Mouse (Mus musculus) spleen, adult 2 months (tissue): ENCODE results near the gene Nos1ap. TPM values are rescaled to one million over a fixed set of nuclear protein-coding genes. Genes with fewer than 3 reads are reported as not detected.

Source experiments
- DNase-seq, 2 experiments: peaks; one replicate each; pipeline versions ENCODE4 v3.0.0 to v3.0.0-alpha.2; 2012 to 2021; ENCODE audit warnings: low spot score in 2 of 2, low read depth in 1 of 2
- H3K27ac ChIP-seq: fragments of 200-500 bp; 2 replicates; pipeline ENCODE4 v1.5.1; 2012; ENCODE audit warnings: low read length, inconsistent platforms; ENCODE audit not compliant: insufficient read depth
- H3K27me3 ChIP-seq: fragments of 200-500 bp; 2 replicates; pipeline ENCODE4 v1.6.1; 2012; ENCODE audit warnings: mild to moderate bottlenecking, moderate library complexity, low read length, inconsistent platforms; ENCODE audit not compliant: control insufficient read depth, insufficient read depth
- H3K36me3 ChIP-seq: fragments of 200-500 bp; 2 replicates; pipeline ENCODE4 v1.6.1; 2012; ENCODE audit warnings: mild to moderate bottlenecking, low read length, inconsistent platforms; ENCODE audit not compliant: control insufficient read depth, insufficient read depth
- H3K4me1 ChIP-seq: fragments of 200-500 bp; 2 replicates; pipeline ENCODE4 v1.6.1; 2011; ENCODE audit warnings: inconsistent platforms; ENCODE audit not compliant: control insufficient read depth, insufficient read depth, insufficient read length
- H3K4me3 ChIP-seq: fragments of 200-500 bp; 2 replicates; pipeline ENCODE4 v1.5.1; 2011; ENCODE audit warnings: mild to moderate bottlenecking, inconsistent platforms; ENCODE audit not compliant: insufficient read depth, insufficient read length; ENCODE audit errors: extremely low read depth
- CTCF ChIP-seq: fragments of 200-500 bp; IDR thresholded peaks from 2 replicates; pipeline ENCODE4 v1.5.1; 2011; ENCODE audit warnings: mild to moderate bottlenecking, inconsistent platforms; ENCODE audit not compliant: insufficient read depth, insufficient read length, insufficient replicate concordance; ENCODE audit errors: extremely low read depth
- POLR2A ChIP-seq: fragments of 200-500 bp; IDR thresholded peaks from 2 replicates; pipeline ENCODE4 v1.6.1; 2011; ENCODE audit warnings: low read depth, low read length, inconsistent platforms
- WGBS: fragments of 180-500 bp; shearing (Covaris S2); methylation state at CpG from one replicate; pipeline ENCODE4 v1.1.7; 2018; 5-methylcytosine and 5-hydroxymethylcytosine counted together
- polyA plus RNA-seq: library from polyadenylated mRNA; depleted of rRNA; stranded (reverse); fragments of >200 nt; gene quantifications from 2 replicates; pipeline ENCODE4 v1.2.3, GENCODE M21; 2012

Nos1ap gene
- polyA plus RNA-seq, 1 experiment = 8.1 TPM

DNA sequence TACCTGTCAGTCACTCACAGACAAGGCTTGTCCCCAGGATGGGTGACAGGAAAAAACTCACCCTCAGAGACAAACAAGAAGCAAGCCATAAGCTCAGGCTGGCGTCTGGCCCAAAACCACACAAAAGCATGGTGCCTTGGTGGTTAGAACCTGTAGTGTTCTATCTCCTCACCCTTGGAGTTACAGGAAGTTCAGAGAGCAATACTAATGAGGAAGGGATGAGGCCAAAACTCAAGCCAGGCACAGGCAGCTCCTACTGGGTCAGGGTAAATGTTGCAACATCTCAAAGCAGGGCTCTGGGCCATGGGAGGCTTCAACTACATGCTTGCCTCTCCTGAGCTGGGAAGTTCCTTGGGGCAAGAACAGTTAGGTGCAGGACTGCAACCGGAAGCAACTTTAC lies 54.4 kb downstream of the Nos1ap start:
- H3K4me3 ChIP-seq = no peak overlapping the region
- no peaks in the 10 kb centered on the region for H3K36me3 ChIP-seq
- DNase-seq = no peak
- no peak for TF ChIP-seq CTCF
- H3K27me3 ChIP-seq = no peaks in the 10 kb centered on the region
- no peaks in the 10 kb centered on the region for H3K4me1 ChIP-seq
- no peak overlapping the region for H3K27ac ChIP-seq
- 19% methylated on average over 2 of the region's 2 CpGs for WGBS

GRCm38 (mm10) chr1:170531286-170531685 lies 58.4 kb downstream of the Nos1ap start:
- Histone ChIP-seq H3K27ac (no peak overlapping the region), H3K4me1 (no peaks in the 10 kb centered on the region), H3K27me3 (no peaks in the 10 kb centered on the region), H3K4me3 (no peak overlapping the region), H3K36me3 (no peaks in the 10 kb centered on the region)
- 92% methylated on average over 2 of the region's 2 CpGs for WGBS
- TF ChIP-seq POLR2A (no peak), CTCF (no peak)
- DNase-seq = no peak

DNA sequence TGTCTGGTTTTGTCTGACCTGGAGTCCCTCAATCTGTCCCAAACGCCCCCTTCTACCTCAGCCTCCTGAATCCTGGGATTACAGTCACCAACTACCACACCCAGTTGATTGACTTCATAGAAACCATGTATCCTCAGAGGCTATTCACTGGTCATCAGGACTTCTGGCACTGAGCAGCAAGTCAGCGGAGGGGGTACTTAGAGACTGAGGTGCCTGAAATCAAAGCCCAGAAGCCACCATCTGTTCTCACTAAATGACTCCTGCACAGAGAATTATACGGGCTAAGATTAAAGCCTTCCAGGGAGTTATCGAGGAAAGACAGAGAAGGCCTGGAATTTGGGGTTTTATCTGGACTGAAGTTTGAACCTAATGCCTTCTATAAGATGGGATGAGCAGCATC lies 59.2 kb downstream of the Nos1ap start:
- H3K4me3 ChIP-seq = no peak overlapping the region
- WGBS = 90% methylated on average over 4 of the region's 4 CpGs
- no peak overlapping the region for H3K27ac ChIP-seq
- no peak for DNase-seq
- no peaks in the 10 kb centered on the region for H3K36me3 ChIP-seq
- no peaks in the 10 kb centered on the region for H3K27me3 ChIP-seq
- TF ChIP-seq POLR2A (no peak), CTCF (no peak)
- no peaks in the 10 kb centered on the region for H3K4me1 ChIP-seq

DNA sequence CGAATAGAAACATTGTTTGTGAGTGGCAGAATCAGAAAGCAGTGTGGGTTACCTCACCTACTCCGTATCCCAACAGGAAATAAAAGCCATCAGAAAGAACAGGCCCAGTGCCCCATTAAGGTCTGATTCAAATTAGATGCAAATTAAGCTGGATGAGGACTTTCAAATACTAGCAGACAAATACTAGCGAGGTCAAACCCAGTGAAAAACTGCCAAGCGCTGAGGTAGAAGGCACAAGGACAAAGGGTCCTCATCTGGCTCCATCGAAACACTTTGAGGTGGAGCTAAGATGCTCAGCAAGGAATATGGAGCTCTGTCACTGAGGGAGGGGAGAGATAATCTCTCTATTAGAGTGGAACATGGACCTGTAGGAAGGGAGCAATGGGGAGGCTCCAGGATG lies 66.8 kb downstream of the Nos1ap start:
- no peak for DNase-seq
- no peaks in the 10 kb centered on the region for H3K36me3 ChIP-seq

DNA sequence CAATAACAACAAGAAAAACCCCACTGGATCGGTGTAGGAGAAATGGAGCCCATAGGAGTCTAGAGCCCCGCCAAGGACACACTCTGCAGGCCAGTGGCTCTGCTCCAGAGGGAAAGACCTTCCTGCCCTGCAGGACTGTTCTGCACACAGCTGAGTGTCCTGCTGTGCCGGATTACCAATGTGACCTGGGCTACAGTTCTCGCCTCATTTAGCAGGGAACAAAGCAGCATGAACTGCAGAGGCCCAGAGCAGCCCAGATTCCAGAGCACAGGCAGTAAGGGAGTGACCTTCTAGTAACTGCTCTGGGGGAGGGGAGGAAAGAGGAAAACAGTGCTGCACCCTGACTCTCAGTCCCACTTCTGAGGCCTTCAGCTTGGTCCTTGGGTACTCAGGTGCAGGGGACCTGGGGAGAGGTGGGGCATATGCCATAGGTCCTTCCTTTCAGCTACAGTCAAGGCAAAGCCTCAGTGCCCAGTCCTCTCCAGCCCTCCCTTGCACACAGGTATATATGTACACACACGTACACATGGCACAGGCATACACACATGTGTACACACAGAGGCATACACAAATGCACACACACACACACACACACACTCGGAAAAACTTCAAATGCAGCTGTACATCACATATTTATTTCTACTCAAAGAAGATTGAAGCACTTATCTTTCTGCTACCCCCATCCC lies 68.0 kb downstream of the Nos1ap start:
- TF ChIP-seq CTCF (no peak), POLR2A (no peak)
- no peaks in the 10 kb centered on the region for H3K27me3 ChIP-seq
- no peaks in the 10 kb centered on the region for H3K4me1 ChIP-seq
- no peak overlapping the region for H3K27ac ChIP-seq
- no peak for DNase-seq
- no peak overlapping the region for H3K4me3 ChIP-seq
- no peaks in the 10 kb centered on the region for H3K36me3 ChIP-seq
- 92% methylated on average over 6 of the region's 6 CpGs for WGBS

More for the DNA sequence above, 66.8 kb downstream of the Nos1ap start:
- H3K4me3 ChIP-seq = no peak overlapping the region
- TF ChIP-seq CTCF = no peak
- WGBS = 90% methylated on average over 5 of the region's 5 CpGs
- H3K27ac ChIP-seq = no peak overlapping the region
- no peaks in the 10 kb centered on the region for H3K4me1 ChIP-seq
- no peaks in the 10 kb centered on the region for H3K27me3 ChIP-seq

DNA sequence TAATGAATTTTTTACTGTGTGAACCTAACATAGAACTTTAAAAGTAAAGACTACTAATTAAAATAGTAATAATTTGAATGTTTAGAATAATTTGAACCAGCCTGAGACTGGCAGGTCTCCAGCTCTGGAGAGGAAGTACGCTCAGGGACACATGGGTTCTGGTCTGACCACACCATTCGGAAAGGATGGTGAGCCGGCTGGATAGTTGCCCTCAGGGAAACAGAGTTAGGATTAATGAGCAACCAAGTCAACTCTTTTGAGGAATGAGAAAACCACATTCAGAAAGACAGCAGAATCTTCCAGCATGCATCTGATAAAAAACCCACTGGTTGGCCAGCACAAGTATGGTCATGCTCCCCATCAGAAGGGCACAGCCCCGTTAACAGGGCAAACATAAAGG lies 69.5 kb downstream of the Nos1ap start:
- Histone ChIP-seq H3K27me3 (no peaks in the 10 kb centered on the region), H3K36me3 (no peaks in the 10 kb centered on the region), H3K27ac (no peak overlapping the region), H3K4me3 (no peak overlapping the region), H3K4me1 (no peaks in the 10 kb centered on the region)
- 89% methylated on average over 4 of the region's 4 CpGs for WGBS
- TF ChIP-seq CTCF (no peak), POLR2A (no peak)
- no peak for DNase-seq

- H3K36me3 ChIP-seq = no peaks in the 10 kb centered on the region
- 94% methylated on average over 7 of the region's 7 CpGs for WGBS
- H3K4me1 ChIP-seq = no peaks in the 10 kb centered on the region
- no peak for TF ChIP-seq CTCF
- no peak for TF ChIP-seq POLR2A
- H3K4me3 ChIP-seq = no peak overlapping the region
- H3K27ac ChIP-seq = no peak overlapping the region
- no peak for DNase-seq
- H3K27me3 ChIP-seq = no peaks in the 10 kb centered on the region
Observed at GRCm38 (mm10) chr1:170519631-170520030, 70.0 kb downstream of the Nos1ap start.
